In the genomic region with DNA sequence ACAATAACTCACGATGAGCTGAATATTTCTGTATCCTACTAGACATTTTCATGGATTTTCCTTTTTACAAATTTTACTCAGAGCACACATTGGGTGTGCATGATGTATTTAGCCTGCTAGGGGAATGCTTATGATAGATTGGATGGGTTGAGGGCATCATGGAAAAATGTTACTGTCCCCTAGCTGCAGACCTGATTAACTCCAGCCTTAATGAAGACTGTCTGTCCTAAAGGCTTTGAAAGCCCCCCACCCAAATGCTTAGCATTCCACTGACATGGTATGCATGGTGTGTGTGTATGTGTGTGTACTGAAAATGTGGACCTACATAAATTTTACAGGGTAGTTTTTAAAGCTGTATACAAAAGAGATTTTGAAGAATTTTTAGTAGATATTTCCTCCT, we compare ENCODE assay signal across 23 mouse cellular contexts.
A peak's percentile ranks its signal among the peaks of the same experiment; 100 is the strongest.
DNase-seq lines count a peak whose midpoint lies in the region; ATAC-seq lines count a peak whose summit lies in the region.
"Had no signal": no experiment of that assay in that cellular context is flagged by ENCODE, and none has a peak within 500 bp of the region (broad histone marks: within the 10 kb centered on the region; RNA-seq: fewer than 3 reads in every experiment).

No protein-coding gene starts in this region.

- DNase-seq in hindbrain, embryonic 14.5 days (ENCODE audit: low spot score): no peak
- DNase-seq in intestine, embryonic 14.5 days (ENCODE audit: low spot score): no peak
- peak; percentile 52 for DNase-seq in retina, embryonic 14.5 days (ENCODE audit: low spot score)
- DNase-seq in T-cell, adult 2 months (ENCODE audit: low spot score): no peak
- DNase-seq in frontal cortex, postnatal 36 days (ENCODE audit: low spot score in 2 of 2): no peak
- DNase-seq: adrenal gland, postnatal 36 days; cerebellum, postnatal 10 days; gastrocnemius, postnatal 10 days; kidney, adult 8-10 months; kidney, postnatal 10 days; left cerebral cortex, postnatal 4 days; lung, embryonic 14.5 days; thymus, adult 2 months; thymus, postnatal 4 days had no signal

- no peak overlapping the region for H3K4me3 ChIP-seq in hindbrain, embryonic 14.5 days (replicated peaks; ENCODE audit: low read length)
- no peak overlapping the region for H3K4me3 ChIP-seq in hindbrain, embryonic 16.5 days (ENCODE audit: low read length)
- no peak overlapping the region for H3K4me3 ChIP-seq in embryonic facial prominence, embryonic 12.5 days
- no peak overlapping the region for H3K4me3 ChIP-seq in intestine, embryonic 14.5 days (ENCODE audit: low read depth, low read length)
- H3K4me3 ChIP-seq: left cerebral cortex, adult 2 months; limb, embryonic 15.5 days had no signal

- H3K36me3 ChIP-seq in hindbrain, embryonic 14.5 days (replicated peaks; ENCODE audit: control insufficient read depth, insufficient read depth): no peaks in the 10 kb centered on the region
- H3K36me3 ChIP-seq in hindbrain, embryonic 16.5 days (ENCODE audit: control insufficient read depth, insufficient read depth, low read length): no peaks in the 10 kb centered on the region
- no peaks in the 10 kb centered on the region for H3K36me3 ChIP-seq in embryonic facial prominence, embryonic 12.5 days
- no peaks in the 10 kb centered on the region for H3K36me3 ChIP-seq in intestine, embryonic 14.5 days (ENCODE audit: control insufficient read depth, insufficient read depth, low read length)
- H3K36me3 ChIP-seq: limb, embryonic 15.5 days had no signal

- peaks cover 20% of the 10 kb centered on the region for H3K4me1 ChIP-seq in hindbrain, embryonic 14.5 days (replicated peaks; ENCODE audit: control insufficient read depth, insufficient read depth, low read length)
- H3K4me1 ChIP-seq in hindbrain, embryonic 16.5 days (ENCODE audit: control insufficient read depth, insufficient read depth, low read depth, low read length): no peaks in the 10 kb centered on the region
- peaks cover 23% of the 10 kb centered on the region for H3K4me1 ChIP-seq in embryonic facial prominence, embryonic 12.5 days
- peaks cover 25% of the 10 kb centered on the region for H3K4me1 ChIP-seq in intestine, embryonic 14.5 days (replicated peaks; ENCODE audit: control insufficient read depth, insufficient read depth, low read length)
- H3K4me1 ChIP-seq: limb, embryonic 15.5 days had no signal

- no peak for ATAC-seq in hindbrain, embryonic 14.5 days (ENCODE audit: low FRiP score)
- no peak for ATAC-seq in hindbrain, embryonic 16.5 days
- ATAC-seq in embryonic facial prominence, embryonic 12.5 days (ENCODE audit: insufficient number of reproducible peaks, insufficient read depth, low FRiP score, low TSS enrichment): peak; percentile 23; the same call in 1 of the 2 replicates
- no peak for ATAC-seq in intestine, embryonic 14.5 days (replicated peaks; ENCODE audit: low FRiP score, low TSS enrichment, low read depth)
- ATAC-seq: CD4-positive, CD25-positive, alpha-beta regulatory T cell, adult 4 months; forebrain, embryonic 14.5 days had no signal

- peak overlapping the region; percentile 75 for H3K27ac ChIP-seq in hindbrain, embryonic 14.5 days
- H3K27ac ChIP-seq in hindbrain, embryonic 16.5 days (ENCODE audit: low read depth, low read length): no peak overlapping the region
- peak overlapping the region; percentile 69 for H3K27ac ChIP-seq in embryonic facial prominence, embryonic 12.5 days
- peak overlapping the region; percentile 83 for H3K27ac ChIP-seq in intestine, embryonic 14.5 days (ENCODE audit: low read depth)
- H3K27ac ChIP-seq: left cerebral cortex, adult 2 months; limb, embryonic 15.5 days; liver, embryonic 14.5 days; stomach, postnatal 0 days had no signal

- H3K4me2 ChIP-seq in hindbrain, embryonic 14.5 days (replicated peaks): no peak overlapping the region
- H3K4me2 ChIP-seq in hindbrain, embryonic 16.5 days (ENCODE audit: low read length): no peak overlapping the region
- no peak overlapping the region for H3K4me2 ChIP-seq in embryonic facial prominence, embryonic 12.5 days (replicated peaks)
- peak overlapping the region; percentile 29 for H3K4me2 ChIP-seq in intestine, embryonic 14.5 days (ENCODE audit: low read length)
- H3K4me2 ChIP-seq: heart, embryonic 11.5 days; limb, embryonic 15.5 days; lung, embryonic 14.5 days had no signal

- WGBS in hindbrain, embryonic 14.5 days: 69% methylated on average over 1 of the region's 1 CpGs
- 71% methylated on average over 1 of the region's 1 CpGs for WGBS in hindbrain, embryonic 16.5 days
- WGBS in embryonic facial prominence, embryonic 12.5 days: 48% methylated on average over 1 of the region's 1 CpGs
- WGBS in intestine, embryonic 14.5 days: 48% methylated on average over 1 of the region's 1 CpGs

- H3K9ac ChIP-seq in hindbrain, embryonic 14.5 days: no peak overlapping the region
- no peak overlapping the region for H3K9ac ChIP-seq in hindbrain, embryonic 16.5 days (ENCODE audit: low read depth, low read length)
- H3K9ac ChIP-seq in embryonic facial prominence, embryonic 12.5 days: no peak overlapping the region
- 0 out of 2 replicates have a peak overlapping the region, but pooled peaks have one; percentile 20 for H3K9ac ChIP-seq in intestine, embryonic 14.5 days (ENCODE audit: low read length)
- H3K9ac ChIP-seq: limb, embryonic 15.5 days; liver, embryonic 14.5 days; lung, embryonic 14.5 days had no signal

- no peaks in the 10 kb centered on the region for H3K9me3 ChIP-seq in hindbrain, embryonic 14.5 days (ENCODE audit: control insufficient read depth, low read length)
- H3K9me3 ChIP-seq in hindbrain, embryonic 16.5 days (ENCODE audit: control insufficient read depth, low read length): no peaks in the 10 kb centered on the region
- H3K9me3 ChIP-seq in embryonic facial prominence, embryonic 12.5 days: no peaks in the 10 kb centered on the region
- no peaks in the 10 kb centered on the region for H3K9me3 ChIP-seq in intestine, embryonic 14.5 days (ENCODE audit: control insufficient read depth, low read length)
- H3K9me3 ChIP-seq: limb, embryonic 15.5 days had no signal

- H3K27me3 ChIP-seq in hindbrain, embryonic 14.5 days (ENCODE audit: control insufficient read depth, insufficient read depth, low read length): no peaks in the 10 kb centered on the region
- no peaks in the 10 kb centered on the region for H3K27me3 ChIP-seq in hindbrain, embryonic 16.5 days (replicated peaks; ENCODE audit: control insufficient read depth, insufficient read depth, low read length)
- H3K27me3 ChIP-seq in embryonic facial prominence, embryonic 12.5 days: no peaks in the 10 kb centered on the region
- no peaks in the 10 kb centered on the region for H3K27me3 ChIP-seq in intestine, embryonic 14.5 days (replicated peaks; ENCODE audit: control insufficient read depth, insufficient read depth, low read length)
- H3K27me3 ChIP-seq: limb, embryonic 15.5 days had no signal
